Mouse (Mus musculus) forebrain, embryonic 16.5 days (tissue): ENCODE results near the gene Paqr9. TPM values are rescaled to one million over a fixed set of nuclear protein-coding genes. Genes with fewer than 3 reads are reported as not detected.

Experiments used
- ATAC-seq: fragments of 200-750 bp; cut with Nextera tagmentation; 2 replicates; pipeline ENCODE4 v1.8.0; 2017; ENCODE audit warnings: mild to moderate bottlenecking, moderate library complexity
- H3K27ac ChIP-seq: fragments of 300-500 bp; sonication (generic); 2 replicates; pipeline ENCODE4 v1.5.1; 2014; ENCODE audit warnings: low read length, control low read depth
- H3K27me3 ChIP-seq: fragments of 300-500 bp; sonication (generic); replicated peaks from 2 replicates; pipeline ENCODE4 v1.6.1; 2014; ENCODE audit warnings: low read length; ENCODE audit not compliant: control insufficient read depth, insufficient read depth
- H3K36me3 ChIP-seq: fragments of 300-500 bp; sonication (generic); 2 replicates; pipeline ENCODE4 v1.6.1; 2014; ENCODE audit not compliant: control insufficient read depth, insufficient read depth
- H3K4me1 ChIP-seq: fragments of 300-500 bp; sonication (generic); replicated peaks from 2 replicates; pipeline ENCODE4 v1.6.1; 2014; ENCODE audit warnings: low read length; ENCODE audit not compliant: control insufficient read depth, insufficient read depth
- H3K4me2 ChIP-seq: fragments of 300-500 bp; sonication (generic); 2 replicates; pipeline ENCODE4 v1.6.1; 2014; ENCODE audit warnings: mild to moderate bottlenecking, low read length, control low read depth
- H3K4me3 ChIP-seq: fragments of 300-500 bp; sonication (generic); replicated peaks from 2 replicates; pipeline ENCODE4 v1.5.1; 2014; ENCODE audit warnings: mild to moderate bottlenecking, low read length, control low read depth
- H3K9ac ChIP-seq: fragments of 300-500 bp; sonication (generic); replicated peaks from 2 replicates; pipeline ENCODE4 v1.6.1; 2014; ENCODE audit warnings: low read depth, low read length, control low read depth
- H3K9me3 ChIP-seq: fragments of 300-500 bp; sonication (generic); 2 replicates; pipeline ENCODE4 v1.6.1; 2016; ENCODE audit warnings: low read length; ENCODE audit not compliant: control insufficient read depth
- WGBS: fragments of 180-500 bp; shearing (Covaris S2); extraction: QIAGEN DNeasy Blood & Tissue Kit; methylation state at CpG from one replicate; pipeline ENCODE4 v1.1.7; 2014; 5-methylcytosine and 5-hydroxymethylcytosine counted together
- polyA plus RNA-seq: library from polyadenylated mRNA; unstranded; fragments of >200 nt; fragmentation: Nextera tagmentation; extraction: Ambion mirVana; gene quantifications from 2 replicates; pipeline ENCODE4 v1.2.1, GENCODE M21; 2015

Gene Paqr9
- polyA plus RNA-seq, 1 experiment from 2014 or later = 4.0 TPM

DNA sequence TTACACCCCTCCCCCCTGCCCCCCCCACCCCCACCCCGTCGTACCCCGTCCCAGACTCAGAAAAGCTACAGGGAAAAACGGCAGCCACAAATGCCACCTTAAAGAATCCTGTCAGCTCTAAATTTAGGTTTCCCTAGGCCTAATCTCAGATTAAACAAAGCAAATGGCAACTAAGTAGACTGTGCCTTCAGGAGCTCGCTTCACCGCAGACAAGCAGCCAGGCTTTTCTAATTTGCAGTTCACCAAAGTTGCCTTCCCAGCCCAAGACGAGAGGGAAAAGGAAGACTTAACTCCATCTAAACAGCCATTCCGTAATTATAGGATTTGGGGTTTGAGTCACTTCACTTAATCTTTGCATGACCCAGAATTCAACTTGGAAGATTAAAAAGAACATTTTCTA is 23.1 kb downstream of the Paqr9 start:
- no peak overlapping the region for H3K9ac ChIP-seq
- H3K4me1 ChIP-seq = peaks cover 7% of the 10 kb centered on the region
- H3K4me3 ChIP-seq = no peak overlapping the region
- H3K36me3 ChIP-seq = no peaks in the 10 kb centered on the region
- 0 out of 2 replicates have a peak, but pooled peaks cover 2% of the 10 kb centered on the region for H3K9me3 ChIP-seq
- no peak for ATAC-seq
- H3K27ac ChIP-seq = no peak overlapping the region
- no peak overlapping the region for H3K4me2 ChIP-seq
- WGBS = 10% methylated on average over 8 of the region's 8 CpGs
- no peaks in the 10 kb centered on the region; the same call in 1 of the 2 replicates for H3K27me3 ChIP-seq

DNA sequence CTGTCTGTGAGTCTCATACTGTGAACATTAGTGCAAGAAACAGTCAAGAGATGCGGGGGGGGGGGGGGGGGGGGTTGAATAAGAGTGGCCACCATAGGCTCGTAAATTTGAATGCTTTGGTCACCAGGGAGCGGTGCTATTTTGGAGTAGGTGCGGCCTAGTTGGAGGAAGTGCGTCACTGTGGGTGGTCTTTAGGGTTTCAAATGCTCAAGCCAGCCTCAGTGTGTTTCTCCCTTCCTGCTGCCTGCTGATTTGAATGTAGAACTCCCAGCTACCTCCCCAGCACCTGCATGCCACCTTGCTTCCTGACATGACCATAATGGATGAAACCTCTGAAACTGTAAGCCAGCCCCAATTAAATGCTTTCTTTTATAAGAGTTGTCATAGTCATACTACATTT is 26.6 kb downstream of the Paqr9 start:
- Histone ChIP-seq H3K27me3 (no peaks in the 10 kb centered on the region; the same call in 1 of the 2 replicates), H3K9me3 (0 out of 2 replicates have a peak, but pooled peaks cover 2% of the 10 kb centered on the region), H3K4me2 (no peak overlapping the region), H3K4me3 (no peak overlapping the region), H3K27ac (no peak overlapping the region), H3K36me3 (no peaks in the 10 kb centered on the region), H3K4me1 (peaks cover 7% of the 10 kb centered on the region), H3K9ac (no peak overlapping the region)
- 79% methylated on average over 5 of the region's 5 CpGs for WGBS
- no peak for ATAC-seq

DNA sequence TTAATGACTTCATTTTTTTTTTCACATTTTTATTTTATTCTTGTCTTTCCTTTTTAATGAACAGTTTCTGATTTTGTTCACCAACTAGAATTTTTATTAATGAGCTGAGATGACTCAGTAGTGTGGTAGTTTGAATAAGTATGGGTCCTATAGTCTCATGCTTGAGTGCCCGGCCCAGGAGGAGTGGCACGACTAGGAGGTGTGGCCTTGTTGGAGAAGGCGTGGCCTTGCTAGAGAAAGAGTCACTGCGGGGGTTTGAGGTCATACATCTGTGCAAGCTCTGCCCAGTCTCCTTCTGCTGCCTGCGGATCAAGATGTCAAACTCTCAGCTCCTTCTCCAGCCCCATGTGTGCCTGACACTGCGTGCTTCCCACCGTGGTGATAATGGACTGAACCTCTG is 28.6 kb downstream of the Paqr9 start:
- Histone ChIP-seq H3K9ac (no peak overlapping the region), H3K4me1 (no peaks in the 10 kb centered on the region), H3K27ac (no peak overlapping the region), H3K27me3 (no peaks in the 10 kb centered on the region), H3K4me3 (no peak overlapping the region), H3K4me2 (no peak overlapping the region), H3K9me3 (0 out of 2 replicates have a peak, but pooled peaks cover 2% of the 10 kb centered on the region), H3K36me3 (no peaks in the 10 kb centered on the region)
- no peak for ATAC-seq
- WGBS = 91% methylated on average over 7 of the region's 7 CpGs

DNA sequence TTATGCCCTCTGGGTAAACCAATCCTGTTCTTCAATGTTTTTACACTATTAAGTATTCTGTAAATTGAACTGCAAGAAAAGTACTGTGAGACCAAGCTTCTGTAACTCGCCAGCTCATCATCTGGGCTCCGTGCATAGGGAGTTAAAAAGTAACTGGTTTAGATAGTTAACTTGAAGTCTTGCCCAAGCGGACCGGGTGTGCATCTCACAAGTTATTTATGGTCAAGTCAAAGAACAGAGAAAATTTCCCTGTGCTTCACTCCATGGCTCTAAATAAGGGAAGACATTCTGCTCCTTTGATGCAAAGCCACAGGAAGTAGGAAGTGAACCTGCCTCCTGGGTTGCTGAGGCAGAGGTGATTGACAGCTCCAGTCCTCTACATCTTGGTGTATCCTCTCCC is 34.8 kb downstream of the Paqr9 start:
- H3K36me3 ChIP-seq = no peaks in the 10 kb centered on the region
- H3K27ac ChIP-seq = no peak overlapping the region
- ATAC-seq = no peak
- WGBS = 86% methylated on average over 4 of the region's 4 CpGs
- H3K27me3 ChIP-seq = no peaks in the 10 kb centered on the region; the same call in 1 of the 2 replicates
- H3K9ac ChIP-seq = no peak overlapping the region
- no peak overlapping the region for H3K4me2 ChIP-seq
- H3K4me1 ChIP-seq = no peaks in the 10 kb centered on the region
- H3K9me3 ChIP-seq = no peaks in the 10 kb centered on the region
- no peak overlapping the region for H3K4me3 ChIP-seq

DNA sequence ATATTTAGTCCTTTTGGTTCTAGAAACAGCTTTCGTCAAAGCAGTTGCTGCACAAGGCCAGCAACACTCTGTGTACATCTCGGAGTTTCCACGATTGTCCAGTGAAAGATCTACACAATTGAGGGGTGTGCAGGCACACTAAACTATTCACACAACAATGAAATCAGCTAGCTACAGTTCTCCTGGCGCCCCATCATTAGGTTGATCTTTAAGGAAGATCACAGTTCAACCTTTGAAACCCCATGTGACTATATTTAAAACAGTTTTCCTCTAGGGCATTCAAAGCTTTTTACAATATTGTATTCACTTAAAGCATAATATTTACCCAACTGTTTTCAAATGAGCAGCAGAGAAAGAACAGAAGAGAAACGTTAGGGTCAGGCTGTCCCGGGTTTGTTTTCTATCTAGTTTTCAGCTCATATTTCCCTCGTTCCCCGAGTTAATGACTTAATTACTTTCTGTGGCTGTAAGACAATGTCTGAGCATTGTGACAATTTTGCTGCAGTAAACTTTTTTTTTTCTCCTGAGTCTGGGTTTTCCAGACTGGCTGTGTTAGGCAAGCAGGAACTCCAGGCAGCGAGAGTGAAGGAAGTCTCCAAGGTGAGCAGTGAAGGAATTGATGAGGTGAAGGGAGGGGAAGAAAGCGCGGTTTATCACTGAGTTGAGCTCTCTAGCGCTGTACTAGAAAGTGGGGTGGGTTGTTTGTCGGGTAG is 38.2 kb downstream of the Paqr9 start:
- Histone ChIP-seq H3K4me1 (no peaks in the 10 kb centered on the region), H3K4me2 (no peak overlapping the region), H3K27me3 (no peaks in the 10 kb centered on the region; the same call in 1 of the 2 replicates), H3K9ac (no peak overlapping the region), H3K27ac (no peak overlapping the region), H3K9me3 (no peaks in the 10 kb centered on the region), H3K36me3 (no peaks in the 10 kb centered on the region), H3K4me3 (no peak overlapping the region)
- no peak for ATAC-seq
- 38% methylated on average over 13 of the region's 13 CpGs for WGBS

DNA sequence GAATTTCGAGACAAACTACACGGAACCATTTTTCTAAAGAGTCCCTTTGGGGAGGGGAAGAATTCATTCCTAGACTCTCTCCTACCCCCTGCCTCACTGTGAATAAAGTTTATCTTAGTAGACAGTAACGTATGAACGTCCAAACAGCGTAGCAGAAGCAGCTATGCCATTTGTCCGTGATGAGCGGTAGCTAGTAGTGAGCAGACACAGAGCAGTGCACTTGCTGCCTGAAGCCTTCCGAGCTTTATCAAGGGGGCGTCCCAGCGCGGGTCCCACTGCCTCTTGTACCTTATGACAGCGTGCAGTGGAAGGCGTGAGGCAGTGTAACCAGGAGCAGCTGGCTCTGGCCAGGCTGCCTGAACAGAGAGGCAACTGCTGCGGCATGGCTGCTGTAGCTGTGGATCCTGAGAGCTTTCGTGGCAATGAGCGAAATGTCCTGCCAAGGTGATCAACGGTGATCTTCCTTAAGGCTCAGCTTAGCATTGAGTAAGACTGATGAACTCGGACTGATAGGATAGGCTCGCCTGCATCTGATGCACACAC is 38.8 kb downstream of the Paqr9 start:
- Histone ChIP-seq H3K4me3 (no peak overlapping the region), H3K9ac (no peak overlapping the region), H3K27me3 (no peaks in the 10 kb centered on the region; the same call in 1 of the 2 replicates), H3K27ac (no peak overlapping the region), H3K4me2 (no peak overlapping the region), H3K9me3 (no peaks in the 10 kb centered on the region), H3K4me1 (no peaks in the 10 kb centered on the region), H3K36me3 (no peaks in the 10 kb centered on the region)
- 59% methylated on average over 19 of the region's 19 CpGs for WGBS
- ATAC-seq = no peak

DNA sequence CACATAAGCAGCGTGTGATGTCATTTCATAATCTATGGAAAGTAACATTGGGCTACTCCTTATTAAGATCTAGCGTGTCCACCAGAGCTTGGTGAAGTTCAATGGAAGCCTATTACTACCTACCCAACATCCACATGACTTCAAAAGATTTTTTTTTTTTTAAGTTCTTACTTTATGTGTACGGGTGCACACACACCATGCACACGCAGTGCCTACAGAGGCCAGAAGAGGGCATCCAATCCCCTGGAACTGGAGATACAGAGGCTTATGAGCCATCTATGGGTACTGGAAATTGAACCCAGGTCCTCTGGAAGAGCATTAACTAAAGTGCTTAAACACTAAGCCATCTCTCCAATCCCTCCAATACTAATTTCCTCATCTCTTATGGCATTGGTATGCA is 39.9 kb downstream of the Paqr9 start:
- 84% methylated on average over 4 of the region's 4 CpGs for WGBS

DNA sequence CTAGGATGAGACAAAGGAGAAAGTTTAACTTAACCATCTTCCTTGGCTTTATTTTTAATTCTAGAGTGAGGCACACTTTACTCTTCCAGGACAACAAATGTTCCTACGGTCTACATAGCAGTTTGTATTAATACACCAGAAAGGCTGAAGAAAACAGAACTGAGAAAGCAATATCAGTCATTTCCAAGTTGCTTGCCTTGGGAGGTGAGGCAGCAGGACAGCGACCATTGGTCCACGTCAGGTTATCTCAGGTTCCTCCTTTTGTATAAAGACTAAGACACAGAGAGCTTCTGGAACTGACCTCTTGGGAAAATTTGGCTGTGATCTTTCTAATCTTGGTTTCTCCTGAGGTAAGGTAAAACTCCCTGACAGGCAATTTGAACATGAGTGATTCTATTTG is 43.4 kb downstream of the Paqr9 start:
- Histone ChIP-seq H3K4me1 (no peaks in the 10 kb centered on the region), H3K4me2 (no peak overlapping the region), H3K9me3 (no peaks in the 10 kb centered on the region), H3K9ac (no peak overlapping the region), H3K27me3 (no peaks in the 10 kb centered on the region), H3K4me3 (no peak overlapping the region), H3K27ac (no peak overlapping the region), H3K36me3 (no peaks in the 10 kb centered on the region)
- 85% methylated on average over 3 of the region's 3 CpGs for WGBS
- ATAC-seq = no peak

More for the DNA sequence above, 39.9 kb downstream of the Paqr9 start:
- H3K4me1 ChIP-seq = no peaks in the 10 kb centered on the region
- H3K36me3 ChIP-seq = no peaks in the 10 kb centered on the region
- no peak overlapping the region for H3K4me3 ChIP-seq
- no peak for ATAC-seq
- H3K27me3 ChIP-seq = no peaks in the 10 kb centered on the region; the same call in 1 of the 2 replicates
- H3K4me2 ChIP-seq = no peak overlapping the region
- H3K9ac ChIP-seq = no peak overlapping the region
- no peaks in the 10 kb centered on the region for H3K9me3 ChIP-seq
- H3K27ac ChIP-seq = no peak overlapping the region

DNA sequence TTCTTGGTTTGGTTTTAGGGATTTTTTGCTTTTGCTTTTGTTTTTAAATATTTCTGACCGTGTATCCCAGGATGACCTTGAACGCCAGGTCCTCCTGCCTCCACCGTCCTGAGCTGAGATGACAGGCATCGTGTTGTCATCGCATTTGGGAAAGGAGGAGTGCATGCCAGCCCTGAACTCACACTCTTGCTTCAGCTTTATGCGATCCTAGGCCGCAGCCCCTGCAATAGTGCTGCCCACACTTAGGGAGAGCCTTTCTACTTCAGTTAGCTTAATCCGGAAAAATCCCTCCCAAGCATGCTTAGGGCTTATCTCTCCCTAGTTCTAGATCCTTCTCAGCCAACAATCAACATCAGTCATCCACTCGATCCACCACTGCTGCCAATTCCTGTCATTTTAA is 43.9 kb downstream of the Paqr9 start:
- no peaks in the 10 kb centered on the region for H3K4me1 ChIP-seq
- H3K4me2 ChIP-seq = no peak overlapping the region
- no peaks in the 10 kb centered on the region for H3K27me3 ChIP-seq
- H3K9me3 ChIP-seq = no peaks in the 10 kb centered on the region
- no peak overlapping the region for H3K9ac ChIP-seq
- no peak overlapping the region for H3K4me3 ChIP-seq
- ATAC-seq = no peak
- no peaks in the 10 kb centered on the region for H3K36me3 ChIP-seq
- WGBS = 88% methylated on average over 9 of the region's 9 CpGs
- H3K27ac ChIP-seq = no peak overlapping the region
